Mouse (Mus musculus) megakaryocyte, embryonic 14.5 days (primary cell): Measurements from ENCODE around the gene Sox13.

Source experiments
- FLI1 ChIP-seq: IDR thresholded peaks from 2 replicates; pipeline ENCODE4 v1.6.1; 2012; ENCODE audit warnings: low read length, inconsistent platforms, mixed read lengths
- GATA1 ChIP-seq: IDR thresholded peaks from 3 replicates; pipeline ENCODE4 v1.6.1; 2012; ENCODE audit warnings: mixed read lengths, low read length, inconsistent platforms, borderline replicate concordance

- TF ChIP-seq GATA1 (no peak), FLI1 (no peak)
Measured at GRCm38 (mm10) chr1:133421975-133422570, 2.1 kb downstream of the Sox13 start.
